8 mouse cellular contexts compared by ENCODE assay signal in genomic region chr19:45030746-45031693, GRCm38 (mm10). TPM values are rescaled to one million over a fixed set of nuclear protein-coding genes. Genes with fewer than 3 reads are reported as not detected.
A peak's percentile ranks its signal among the peaks of the same experiment; 100 is the strongest.
DNase-seq lines count a peak whose midpoint lies in the region; ATAC-seq lines count a peak whose summit lies in the region.

No protein-coding gene starts in this region.

- no peak overlapping the region for H3K27ac ChIP-seq in hindbrain, embryonic 10.5 days

- peaks cover 30% of the 10 kb centered on the region for H3K36me3 ChIP-seq in hindbrain, embryonic 10.5 days

- peak; percentile 40 for ATAC-seq in frontal cortex, adult (ENCODE audit: low TSS enrichment)

- 43% methylated on average over 20 of the region's 20 CpGs for whole genome bisulfite sequencing in hindbrain, embryonic 10.5 days

- peaks cover 61% of the 10 kb centered on the region for H3K4me1 ChIP-seq in hindbrain, embryonic 10.5 days (replicated peaks)

- peak; percentile 89 for DNase-seq in R1 (ENCODE audit: low read depth, low spot score)
- peak; percentile 86 for DNase-seq in cerebellum, adult 8-10 months
- DNase-seq in hindbrain, embryonic 10.5 days (ENCODE audit: low spot score) = peak; percentile 75
- DNase-seq in layer of hippocampus, postnatal 10 days (ENCODE audit: low spot score in 2 of 2) = peak; percentile 75 to 81
- DNase-seq in lung, postnatal 10 days = peak; percentile 93
- DNase-seq in ovary, postnatal 36 days (ENCODE audit: low spot score) = peak; percentile 69
- peak; percentile 74 for DNase-seq in urinary bladder, postnatal 25 days (ENCODE audit: low spot score)

- peak overlapping the region; percentile 16; the same call in 1 of the 2 replicates for H3K4me3 ChIP-seq in hindbrain, embryonic 10.5 days

- peaks cover 15% of the 10 kb centered on the region for H3K27me3 ChIP-seq in hindbrain, embryonic 10.5 days (ENCODE audit: insufficient read depth, poor library complexity, severe bottlenecking)

- H3K9me3 ChIP-seq in hindbrain, embryonic 10.5 days = no peaks in the 10 kb centered on the region

RNA-seq across cellular contexts. Expression of gene Pdzd7, which starts 14.5 kb away (rescaled TPM):
- polyA plus RNA-seq in hindbrain, embryonic 10.5 days (2016; fragmentation: Nextera tagmentation; extraction: Ambion mirVana) = 0.26 and 0.40 TPM in 2 replicates
- total RNA-seq in layer of hippocampus, postnatal 10 days (2021) = 1 to 10 TPM; 3.2 to 3.3 TPM

RNA-seq across cellular contexts. Expression of gene Sfxn3, which starts 16.3 kb away (rescaled TPM):
- polyA plus RNA-seq in hindbrain, embryonic 10.5 days (2016; fragmentation: Nextera tagmentation; extraction: Ambion mirVana) = 9.8 and 17.8 TPM in 2 replicates
- total RNA-seq in layer of hippocampus, postnatal 10 days (2021) = 100 to 1,000 TPM; 103 to 124 TPM

RNA-seq across cellular contexts. Expression of gene Lzts2, which starts 16.8 kb away (rescaled TPM):
- 67.5 and 69.1 TPM in 2 replicates for polyA plus RNA-seq in hindbrain, embryonic 10.5 days (2016; fragmentation: Nextera tagmentation; extraction: Ambion mirVana)
- total RNA-seq in layer of hippocampus, postnatal 10 days (2021) = 10 to 100 TPM; 21.3 to 23.2 TPM

RNA-seq across cellular contexts. Expression of gene Mrpl43, which starts 24.8 kb away (rescaled TPM):
- 75.6 and 83.0 TPM in 2 replicates for polyA plus RNA-seq in hindbrain, embryonic 10.5 days (2016; fragmentation: Nextera tagmentation; extraction: Ambion mirVana)
- total RNA-seq in layer of hippocampus, postnatal 10 days (2021) = 10 to 100 TPM; 45.3 to 48.9 TPM

RNA-seq across cellular contexts. Expression of gene Twnk, which starts 25.6 kb away (rescaled TPM):
- 23.6 and 32.6 TPM in 2 replicates for polyA plus RNA-seq in hindbrain, embryonic 10.5 days (2016; fragmentation: Nextera tagmentation; extraction: Ambion mirVana)
- 10 to 100 TPM; 14.1 to 15.1 TPM for total RNA-seq in layer of hippocampus, postnatal 10 days (2021)
